Mouse (Mus musculus): ENCODE data around the gene Spin2f.
"Not testable (repeated sequence)": the region's sequence is repeated elsewhere in the genome, so short reads cannot be mapped to it uniquely, and the experiment has no call there.

The Spin2f gene

GRCm38 (mm10) chrX:31253594-31253993, at the start of gene Spin2f:
TSS of gene Spin2f (plus strand) at chrX:31253894.
- not testable (repeated sequence) for DNase-seq

- DNase-seq: not testable (repeated sequence)
These were observed 41.6 kb upstream of the Spin2f start for GRCm38 (mm10) chrX:31212136-31212535.

- not testable (repeated sequence) for DNase-seq
These were observed 30.2 kb upstream of the Spin2f start for GRCm38 (mm10) chrX:31223536-31223935.

- DNase-seq: not testable (repeated sequence)
These were observed 18.6 kb upstream of the Spin2f start for GRCm38 (mm10) chrX:31235088-31235487.

- not testable (repeated sequence) for DNase-seq
These were observed 11.9 kb upstream of the Spin2f start for GRCm38 (mm10) chrX:31241754-31242153.
